Mouse (Mus musculus) C2C12 (cell line): Measurements from ENCODE around the gene Ppp2r5c. TPM values are rescaled to one million over a fixed set of nuclear protein-coding genes. Genes with fewer than 3 reads are reported as not detected.

ENCODE experiments used
- H3K27me3 ChIP-seq: one replicate; pipeline ENCODE4 v1.6.1; 2011; ENCODE audit not compliant: control insufficient read depth, insufficient read depth, insufficient read length
- H3K36me3 ChIP-seq: one replicate; pipeline ENCODE4 v1.6.1; 2011; ENCODE audit not compliant: control insufficient read depth, insufficient read depth
- H3K4me3 ChIP-seq: one replicate; pipeline ENCODE4 v1.5.1; 2011; ENCODE audit warnings: mild to moderate bottlenecking, control low read depth; ENCODE audit not compliant: poor library complexity, insufficient read depth, severe bottlenecking
- H3K79me2 ChIP-seq: one replicate; pipeline ENCODE4 v1.6.1; 2011; ENCODE audit not compliant: control insufficient read depth, insufficient read depth
- H3K79me3 ChIP-seq: one replicate; pipeline ENCODE4 v1.6.1; 2011; ENCODE audit warnings: low read depth, control low read depth
- H3ac ChIP-seq: one replicate; pipeline ENCODE3; 2011; ENCODE audit warnings: low read depth; ENCODE audit not compliant: control insufficient read depth, insufficient read length
- CEBPB ChIP-seq: IDR thresholded peaks from one replicate; pipeline ENCODE4 v1.6.1; 2011; ENCODE audit warnings: low read depth, mild to moderate bottlenecking, control low read depth, moderate library complexity
- CTCF ChIP-seq: IDR thresholded peaks from one replicate; pipeline ENCODE4 v1.5.1; 2011; ENCODE audit not compliant: control insufficient read depth, insufficient read depth, insufficient read length
- FOSL1 ChIP-seq: IDR thresholded peaks from one replicate; pipeline ENCODE4 v1.8.0; 2011; ENCODE audit warnings: mild to moderate bottlenecking, low read length; ENCODE audit not compliant: poor library complexity, insufficient read depth, severe bottlenecking
- MAX ChIP-seq: IDR thresholded peaks from one replicate; pipeline ENCODE4 v1.6.1; 2011; ENCODE audit warnings: mild to moderate bottlenecking, control low read depth
- MYOD1 ChIP-seq: IDR thresholded peaks from one replicate; pipeline ENCODE4 v1.6.1; 2011; ENCODE audit warnings: low read depth; ENCODE audit not compliant: control insufficient read depth, insufficient read length
- MYOG ChIP-seq: IDR thresholded peaks from one replicate; pipeline ENCODE4 v1.6.1; 2011; ENCODE audit not compliant: control insufficient read depth, insufficient read length; ENCODE audit errors: extremely low read depth
- USF1 ChIP-seq: IDR thresholded peaks from one replicate; pipeline ENCODE4 v1.6.1; 2011; ENCODE audit warnings: low read depth, mild to moderate bottlenecking, control low read depth, moderate library complexity
- polyA plus RNA-seq: library from polyadenylated mRNA; unstranded; fragments of >200 nt; fragmentation: generic; extraction: Trizol; gene quantifications from one replicate; pipeline ENCODE4 v1.2.1, GENCODE M21; 2012; ENCODE audit warnings: missing spikeins

The Ppp2r5c gene
- polyA plus RNA-seq, 1 experiment: 35.5 TPM

DNA sequence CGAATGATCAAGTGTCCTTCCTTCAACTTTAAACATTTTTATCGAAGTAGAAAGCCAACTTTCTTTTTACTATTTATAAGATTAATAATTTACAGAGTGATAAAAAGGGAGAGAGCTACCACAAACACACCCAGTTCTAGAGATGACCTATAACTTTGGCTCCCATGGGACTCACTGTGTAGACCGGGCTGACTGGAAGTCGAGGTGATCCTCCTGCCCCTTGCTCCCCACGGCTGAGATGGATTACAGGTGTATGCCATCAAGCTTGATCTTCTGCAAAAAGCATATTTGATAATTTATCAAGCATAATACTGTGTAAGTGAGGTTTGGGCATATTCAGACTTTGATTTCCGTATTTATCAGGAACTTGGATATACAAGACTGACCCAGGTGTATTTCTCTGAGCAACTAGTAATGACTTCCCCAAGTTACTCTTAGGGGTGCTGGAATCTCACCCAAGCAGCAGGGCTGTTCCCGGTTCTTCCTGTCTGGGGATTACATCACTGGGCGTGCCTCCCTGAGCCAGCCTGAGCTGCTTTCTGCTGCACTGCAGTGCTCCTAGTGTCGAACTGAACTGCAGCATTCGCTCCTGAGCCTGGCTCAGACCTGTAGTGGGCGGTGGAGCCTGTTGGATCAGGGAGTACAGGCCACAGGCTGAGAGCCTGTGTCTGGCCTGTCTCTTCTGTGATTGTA, 161.7 kb downstream of the Ppp2r5c start:
- Histone ChIP-seq H3K4me3 (no peak overlapping the region), H3K79me2 (peaks cover 93% of the 10 kb centered on the region), H3K27me3 (no peaks in the 10 kb centered on the region), H3K36me3 (peaks cover 35% of the 10 kb centered on the region), H3ac (no peak overlapping the region), H3K79me3 (peaks cover 84% of the 10 kb centered on the region)
- no peak for TF ChIP-seq CEBPB
- no peak for TF ChIP-seq MAX
- TF ChIP-seq USF1: no peak
- no peak for TF ChIP-seq CTCF
- no peak for TF ChIP-seq FOSL1
- TF ChIP-seq MYOG: no peak
- TF ChIP-seq MYOD1: no peak

DNA sequence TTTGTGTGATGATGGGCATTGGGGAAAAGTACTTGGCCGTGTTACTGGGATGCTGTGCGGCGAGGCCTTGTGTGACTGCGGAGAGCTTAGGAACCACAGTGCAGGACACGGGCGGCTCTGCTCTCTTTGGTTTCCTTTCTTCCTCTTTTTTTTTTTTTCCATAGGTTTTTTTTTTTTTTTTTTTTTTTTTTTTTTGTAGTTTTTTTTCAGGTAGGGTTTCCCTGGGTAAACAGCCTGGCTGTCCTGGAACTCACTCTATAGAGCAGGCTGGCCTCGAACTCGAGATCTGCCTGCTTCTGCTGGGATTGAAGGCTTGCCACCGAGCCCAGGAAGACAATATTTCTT, 162.2 kb downstream of the Ppp2r5c start:
- TF ChIP-seq USF1 (no peak), MYOD1 (no peak), CEBPB (no peak), MYOG (no peak), CTCF (no peak), MAX (no peak), FOSL1 (no peak)
- H3K36me3 ChIP-seq: peaks cover 40% of the 10 kb centered on the region
- no peak overlapping the region for H3K4me3 ChIP-seq

DNA sequence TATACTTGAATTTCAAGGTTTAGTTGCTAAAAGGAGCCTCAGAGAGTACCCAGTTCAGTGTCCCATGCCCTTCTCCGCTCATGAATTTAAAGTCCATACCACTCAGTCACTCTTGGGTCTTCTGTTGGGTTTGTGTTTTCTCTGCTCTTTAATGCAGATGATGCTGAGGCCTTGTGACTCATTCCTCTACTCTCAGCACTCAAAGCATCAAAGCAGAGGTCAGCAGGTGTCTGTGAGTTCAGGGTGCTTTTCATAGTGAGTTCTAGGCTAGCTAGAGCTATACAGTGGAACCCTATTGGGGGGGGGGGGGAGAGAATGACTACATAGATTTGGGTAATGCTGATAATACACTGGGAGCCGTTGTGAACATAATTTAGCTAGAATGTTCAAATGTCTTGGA, 163.8 kb downstream of the Ppp2r5c start:
- Histone ChIP-seq H3K4me3 (no peak overlapping the region), H3K27me3 (no peaks in the 10 kb centered on the region), H3K36me3 (peaks cover 49% of the 10 kb centered on the region), H3K79me2 (peaks cover 71% of the 10 kb centered on the region), H3K79me3 (peaks cover 65% of the 10 kb centered on the region), H3ac (no peak overlapping the region)
- TF ChIP-seq USF1 (no peak), CTCF (no peak), MAX (no peak), MYOD1 (no peak), FOSL1 (no peak), CEBPB (no peak), MYOG (no peak)

More for the DNA sequence above, 162.2 kb downstream of the Ppp2r5c start:
- no peak overlapping the region for H3ac ChIP-seq
- H3K27me3 ChIP-seq: no peaks in the 10 kb centered on the region
- peaks cover 79% of the 10 kb centered on the region for H3K79me3 ChIP-seq
- H3K79me2 ChIP-seq: peaks cover 87% of the 10 kb centered on the region

DNA sequence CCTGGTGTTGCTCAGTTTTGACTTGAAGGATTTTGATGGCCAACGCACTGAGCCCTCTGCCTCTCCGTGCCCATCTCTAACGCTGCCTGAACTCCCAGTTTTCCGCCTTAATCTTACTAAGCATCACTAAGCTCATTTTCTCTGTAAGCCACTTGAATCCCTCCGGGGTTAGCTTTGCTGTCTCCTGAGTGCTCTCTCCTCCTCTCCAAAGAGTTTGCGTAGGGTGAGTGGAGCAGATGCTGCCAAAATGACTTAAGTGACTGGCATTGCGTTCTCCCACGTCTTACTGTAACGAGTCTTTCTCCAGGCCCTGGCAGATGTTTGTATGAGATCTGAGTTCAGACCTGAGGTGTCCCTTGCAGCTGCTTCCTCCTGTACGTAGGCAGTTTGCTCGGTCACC, 183.1 kb downstream of the Ppp2r5c start:
- Histone ChIP-seq H3K79me3 (no peaks in the 10 kb centered on the region), H3K27me3 (no peaks in the 10 kb centered on the region), H3K36me3 (peaks cover 100% of the 10 kb centered on the region), H3K79me2 (no peaks in the 10 kb centered on the region), H3ac (no peak overlapping the region), H3K4me3 (no peak overlapping the region)
- no peak for TF ChIP-seq USF1
- no peak for TF ChIP-seq MYOG
- TF ChIP-seq CTCF: no peak
- no peak for TF ChIP-seq MAX
- no peak for TF ChIP-seq CEBPB
- no peak for TF ChIP-seq MYOD1
- TF ChIP-seq FOSL1: no peak

Other genes with a start within 250 kb of the Ppp2r5c start
- gene Dio3, start 168.1 kb upstream of the Ppp2r5c start, polyA plus RNA-seq: not detected
- gene Dync1h1, start 154.3 kb downstream of the Ppp2r5c start, polyA plus RNA-seq: 83.5 TPM
- 0.04 TPM for gene 1700001K19Rik, start 235.5 kb downstream of the Ppp2r5c start, polyA plus RNA-seq